Mouse (Mus musculus) liver, adult 10 weeks (tissue): ENCODE measurements around the gene Gtf2b. TPM values are rescaled to one million over a fixed set of nuclear protein-coding genes. Genes with fewer than 3 reads are reported as not detected.

Experiments used
- polyA plus RNA-seq: library from polyadenylated mRNA; stranded (reverse); fragments of 350-450 nt; fragmentation: Illumina TruSeq; extraction: RNeasy Lipid Tissue Mini Kit (QIAGEN cat#74804); gene quantifications from one replicate; pipeline ENCODE4 v1.2.3, GENCODE M21; 2014; ENCODE audit warnings: low read depth, low replicate concordance

Gene Gtf2b
- polyA plus RNA-seq: 28.3 TPM

DNA sequence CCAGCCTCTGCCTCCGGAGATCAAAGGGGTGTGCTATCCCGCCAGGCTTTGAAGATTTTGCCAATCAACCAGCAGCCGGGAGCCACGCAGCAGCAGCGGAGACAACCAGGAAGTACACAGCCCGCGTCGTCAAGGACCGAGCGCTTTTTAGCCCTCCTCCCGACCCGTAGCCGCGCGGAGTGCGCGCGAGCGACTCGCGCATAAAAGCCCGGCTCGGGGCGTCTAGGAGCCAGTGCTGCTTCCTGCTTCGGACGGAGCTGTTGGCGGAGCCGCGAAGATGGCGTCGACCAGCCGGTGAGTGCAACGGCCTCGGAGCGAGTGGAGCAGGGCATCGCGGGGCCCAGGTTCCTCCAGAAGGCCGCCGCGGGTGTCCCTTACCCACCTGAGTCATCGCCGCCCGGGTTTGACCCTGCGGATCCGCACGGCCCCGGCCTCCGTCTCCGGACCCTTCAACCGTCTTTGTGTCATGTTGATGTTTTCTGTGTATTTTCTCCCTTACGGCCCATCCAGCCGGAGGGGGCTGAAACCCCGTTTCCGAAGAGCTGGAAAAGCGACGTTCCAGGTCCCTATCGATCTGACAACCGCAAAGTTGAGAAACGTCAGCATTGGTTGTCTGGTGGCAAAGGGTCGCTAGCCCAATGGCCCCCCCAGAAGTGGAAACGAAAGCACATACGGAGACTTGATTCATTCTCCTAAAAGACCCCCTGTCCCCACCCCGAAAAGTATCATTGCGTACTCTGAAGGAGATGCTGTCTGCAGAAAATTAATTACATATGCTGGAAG lies at the start of gene Gtf2b:
TSS of gene Gtf2b (plus strand) at position 51 of the 783 bp plus-strand sequence.

Other genes with a start within 250 kb of the Gtf2b start
- 18.1 TPM for gene Gbp7, start 234.7 kb upstream of the Gtf2b start, polyA plus RNA-seq
- 14.5 TPM for gene Gbp3, start 205.0 kb upstream of the Gtf2b start, polyA plus RNA-seq
- gene Gbp2b, start 170.2 kb upstream of the Gtf2b start, polyA plus RNA-seq: 3.6 TPM
- gene Gbp2, start 144.4 kb upstream of the Gtf2b start, polyA plus RNA-seq: 9.5 TPM
- gene Kyat3, start 64.0 kb upstream of the Gtf2b start, polyA plus RNA-seq: 627 TPM
- gene Pkn2, start 117.0 kb downstream of the Gtf2b start, polyA plus RNA-seq: 36.7 TPM